Mouse (Mus musculus) adrenal gland, postnatal 14 days (tissue): ENCODE data around the gene Tm4sf1. TPM values are rescaled to one million over a fixed set of nuclear protein-coding genes. Genes with fewer than 3 reads are reported as not detected.

Experiments
- DNase-seq: peaks from one replicate; pipeline ENCODE4 v3.0.0; 2021; ENCODE audit warnings: mixed read lengths
- total RNA-seq: library from RNA; stranded (reverse); gene quantifications from 2 replicates; pipeline ENCODE4 v1.2.3, GENCODE M21; 2021

The Tm4sf1 gene
- total RNA-seq, 1 experiment from 2014 or later, result 48.1 TPM

DNA sequence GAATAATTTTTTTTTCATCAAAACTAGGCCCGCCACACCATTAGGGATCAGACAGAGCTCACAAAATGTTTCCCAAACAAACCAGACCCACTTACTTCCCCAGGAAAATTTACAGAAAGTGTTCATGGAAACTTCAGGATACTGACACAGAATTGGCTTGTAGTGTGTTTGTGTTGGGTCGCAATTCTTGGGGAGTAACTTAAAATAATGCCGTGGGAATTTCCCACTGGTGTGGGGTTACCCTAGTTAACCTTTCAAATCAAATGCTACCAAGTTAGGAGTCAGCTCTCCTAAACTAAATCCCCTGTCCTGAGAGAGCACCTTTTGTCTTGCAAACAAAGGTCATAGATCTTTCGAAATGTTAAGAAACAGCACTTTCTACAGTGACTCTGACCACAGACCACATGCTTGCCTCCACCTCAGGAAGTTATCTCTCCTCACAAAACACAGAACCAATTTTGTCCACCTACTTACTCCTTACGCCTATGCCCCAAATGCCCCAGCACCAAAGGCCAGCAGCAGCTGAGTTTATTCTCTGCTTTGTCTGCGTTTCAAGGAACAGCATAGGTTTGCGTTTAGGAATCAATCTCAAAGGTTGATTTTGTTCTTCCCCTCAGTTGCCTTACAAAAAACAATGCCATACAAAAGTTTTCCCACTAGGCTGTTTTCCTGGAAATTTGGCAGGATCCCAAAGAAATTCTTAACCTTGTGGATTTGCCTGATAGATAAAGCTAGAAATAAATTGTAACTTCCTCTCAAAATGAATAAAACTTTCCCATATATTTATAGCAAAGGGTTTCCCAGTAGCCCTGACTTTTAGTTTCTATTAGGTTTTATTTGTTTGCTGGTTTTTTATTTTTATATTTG, 13.7 kb downstream of the Tm4sf1 start:
- no peak for DNase-seq

DNA sequence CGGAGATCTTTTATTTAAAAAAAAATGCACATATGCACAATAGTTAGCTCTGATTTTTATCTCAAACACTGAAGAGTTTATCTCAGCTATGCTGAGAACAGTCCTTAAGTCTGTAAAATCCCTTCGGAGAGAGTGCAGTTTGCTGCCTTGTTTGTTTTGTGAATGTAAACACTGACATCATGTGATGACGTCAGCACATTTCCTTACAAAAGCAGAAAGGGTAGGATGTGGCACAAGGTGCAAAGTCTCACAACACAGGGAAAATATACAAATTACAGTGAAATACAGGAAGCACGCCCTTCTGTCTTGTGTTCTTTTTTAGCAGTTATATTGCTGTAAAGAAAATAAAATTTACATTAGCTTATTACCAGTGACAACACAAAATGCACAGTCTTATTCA, 14.3 kb downstream of the Tm4sf1 start:
- no peak for DNase-seq

DNA sequence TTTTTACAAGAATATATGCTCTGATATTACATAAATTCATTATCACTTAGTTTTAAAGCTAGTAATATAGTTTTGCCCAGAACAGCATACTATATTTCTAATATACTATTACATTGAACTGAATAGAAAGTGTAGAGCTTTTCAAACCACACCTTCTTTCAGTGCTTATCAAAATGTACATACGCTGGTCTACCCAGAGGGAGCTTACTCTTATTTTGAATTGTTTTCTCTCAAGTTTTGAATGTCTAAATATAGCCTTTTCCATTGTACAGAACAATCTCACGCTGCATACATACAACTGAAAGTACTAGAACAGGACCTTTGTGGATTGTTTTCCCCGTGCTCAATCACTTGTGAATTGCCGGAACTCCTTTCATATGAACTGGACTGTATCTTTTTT, 23.6 kb downstream of the Tm4sf1 start:
- no peak for DNase-seq

DNA sequence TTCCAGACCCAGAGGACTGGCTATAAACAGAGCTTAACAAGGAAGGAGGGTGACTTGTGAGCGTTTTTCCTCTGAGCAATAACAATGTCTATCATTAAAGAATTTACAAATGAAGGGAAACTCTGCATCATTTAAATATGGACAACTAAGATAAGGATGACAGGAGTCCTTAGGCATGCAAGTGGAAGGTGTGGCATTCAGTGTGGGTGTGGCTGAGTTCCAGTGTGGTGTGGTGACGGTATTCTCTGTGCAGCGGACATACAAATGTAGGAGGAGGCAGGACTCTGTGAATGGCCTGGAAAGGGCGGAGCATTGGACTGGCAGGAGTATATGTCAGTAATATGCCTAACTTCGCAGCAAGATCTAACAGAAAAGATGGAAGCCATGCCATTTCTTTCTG, 24.3 kb downstream of the Tm4sf1 start:
- no peak for DNase-seq

DNA sequence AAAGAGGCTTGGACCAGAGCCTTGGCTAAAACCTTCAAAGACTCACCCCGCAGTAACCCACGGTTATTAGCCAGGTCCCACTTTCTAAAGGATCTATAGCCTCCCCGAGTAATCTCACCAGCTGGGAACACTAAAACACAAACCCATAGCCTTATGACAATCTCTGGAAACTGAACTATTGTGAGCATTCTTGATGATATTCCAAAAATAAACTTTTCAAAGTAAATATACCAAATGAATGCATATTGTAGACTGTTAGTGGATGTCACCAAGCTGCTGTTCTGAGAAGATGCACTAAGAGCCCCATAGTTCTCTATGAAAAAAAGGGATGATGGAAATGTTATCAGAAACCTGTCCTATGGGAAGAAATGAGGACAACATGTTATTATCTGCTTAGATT, 25.0 kb downstream of the Tm4sf1 start:
- no peak for DNase-seq

DNA sequence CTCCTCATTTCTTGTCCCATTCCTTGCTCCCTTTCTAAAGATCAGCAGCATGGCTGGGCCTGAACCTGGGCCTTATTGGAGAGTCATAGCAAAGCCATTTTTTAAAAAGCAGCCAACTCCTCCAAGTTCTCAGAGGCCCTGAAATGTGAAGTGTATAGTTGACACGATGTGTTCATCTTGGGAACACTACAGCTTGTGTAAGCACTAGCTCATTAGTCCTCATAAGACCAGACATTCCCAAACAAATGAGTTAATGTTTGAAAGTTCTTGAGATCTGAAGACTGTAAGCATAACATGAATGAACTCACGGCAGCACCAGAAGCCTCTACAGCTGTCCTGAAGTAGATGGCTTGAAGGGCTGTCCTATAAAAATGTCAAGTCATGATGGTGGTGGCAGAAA, 32.8 kb downstream of the Tm4sf1 start:
- no peak for DNase-seq

DNA sequence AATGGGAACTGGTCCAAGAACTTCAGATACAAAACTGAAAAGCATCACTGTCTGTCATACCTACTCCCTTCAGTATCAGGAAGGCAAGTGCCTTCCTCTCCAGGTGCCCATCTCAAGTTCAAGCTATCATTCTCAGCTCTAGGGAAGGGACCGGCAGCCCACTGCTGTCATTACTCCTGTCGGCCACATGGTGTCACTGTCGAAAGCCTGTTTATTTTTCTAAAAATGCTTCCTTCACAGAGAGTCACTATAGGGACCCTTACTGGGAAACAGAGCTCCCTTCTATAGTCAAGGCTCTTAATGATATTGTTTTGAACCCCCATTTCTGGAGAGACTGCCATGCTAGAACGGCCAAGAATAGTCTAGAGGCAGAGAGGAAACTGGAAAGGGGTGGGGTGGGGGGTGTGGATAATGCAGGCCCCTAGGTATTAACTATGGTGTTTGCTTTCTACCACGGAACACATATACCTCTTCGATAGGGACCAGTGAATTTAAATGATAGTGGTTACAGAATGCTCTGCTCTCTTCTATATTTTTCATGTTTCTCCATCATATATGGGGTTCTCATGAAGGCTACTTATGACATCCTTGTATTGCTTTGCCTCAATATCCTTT, 34.1 kb downstream of the Tm4sf1 start:
- peak; percentile 41 for DNase-seq

DNA sequence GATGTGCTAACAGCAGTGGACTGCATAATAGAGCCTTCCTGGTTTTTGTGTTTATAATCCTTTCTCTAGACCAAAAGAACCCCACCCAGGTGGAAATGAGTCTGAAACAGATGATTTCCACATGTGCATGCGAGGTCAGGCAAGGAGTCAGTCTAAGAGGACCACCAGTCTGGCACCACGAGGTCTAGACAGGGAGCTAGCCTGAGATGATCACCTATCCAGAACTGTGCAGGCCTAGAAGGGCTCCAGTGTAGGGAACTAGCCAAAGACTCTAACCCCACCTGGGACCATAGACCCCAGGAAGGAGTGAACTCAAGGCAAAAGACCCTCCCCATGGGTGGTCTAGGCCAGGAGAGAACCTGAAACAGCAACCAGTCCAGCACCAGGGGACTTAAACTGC, 48.7 kb downstream of the Tm4sf1 start:
- DNase-seq, result no peak

DNA sequence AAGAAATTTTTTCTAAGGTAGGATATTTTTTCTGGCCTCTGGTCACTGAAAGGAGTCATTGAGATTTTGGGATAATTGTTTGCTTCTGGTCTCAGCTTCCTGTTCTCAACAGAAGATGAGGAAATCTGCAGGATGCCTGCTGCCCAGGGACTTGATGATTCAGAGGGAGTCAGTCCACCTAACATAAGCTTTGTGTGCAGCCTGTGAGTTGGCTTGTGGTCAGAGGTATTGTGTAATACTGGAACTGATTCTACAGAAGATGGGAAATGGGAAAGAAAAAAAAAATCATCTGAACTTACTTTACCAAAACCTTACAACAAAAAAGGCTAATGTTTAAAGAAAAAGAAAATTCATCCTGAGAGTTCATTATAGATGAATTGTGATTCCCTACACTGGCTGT, 49.2 kb downstream of the Tm4sf1 start:
- peak; percentile 14 for DNase-seq

DNA sequence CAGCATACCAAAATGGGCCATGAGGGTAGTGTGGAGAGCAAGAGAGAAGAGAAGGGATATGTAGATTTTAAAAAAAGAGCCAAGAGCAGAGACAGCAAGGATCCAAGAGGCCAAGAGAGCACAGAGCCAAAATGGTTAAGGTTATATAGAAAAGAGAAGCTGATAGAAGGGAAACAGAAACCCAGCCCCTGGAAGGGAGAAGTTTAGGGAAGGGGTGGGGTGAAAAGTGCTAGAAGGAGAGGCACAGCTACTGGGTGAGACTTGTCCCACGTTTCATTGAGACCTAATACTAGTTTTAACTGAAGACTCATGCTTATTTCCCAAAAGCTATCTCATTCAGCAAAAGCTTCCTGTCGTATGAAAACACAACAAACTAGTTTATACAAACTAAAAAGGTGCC, 56.5 kb downstream of the Tm4sf1 start:
- no peak for DNase-seq

Other genes with a start within 250 kb of the Tm4sf1 start
- 3.0 and 12.5 TPM in 2 replicates for gene Tm4sf4, start 123.3 kb upstream of the Tm4sf1 start, total RNA-seq